In the genomic region with DNA sequence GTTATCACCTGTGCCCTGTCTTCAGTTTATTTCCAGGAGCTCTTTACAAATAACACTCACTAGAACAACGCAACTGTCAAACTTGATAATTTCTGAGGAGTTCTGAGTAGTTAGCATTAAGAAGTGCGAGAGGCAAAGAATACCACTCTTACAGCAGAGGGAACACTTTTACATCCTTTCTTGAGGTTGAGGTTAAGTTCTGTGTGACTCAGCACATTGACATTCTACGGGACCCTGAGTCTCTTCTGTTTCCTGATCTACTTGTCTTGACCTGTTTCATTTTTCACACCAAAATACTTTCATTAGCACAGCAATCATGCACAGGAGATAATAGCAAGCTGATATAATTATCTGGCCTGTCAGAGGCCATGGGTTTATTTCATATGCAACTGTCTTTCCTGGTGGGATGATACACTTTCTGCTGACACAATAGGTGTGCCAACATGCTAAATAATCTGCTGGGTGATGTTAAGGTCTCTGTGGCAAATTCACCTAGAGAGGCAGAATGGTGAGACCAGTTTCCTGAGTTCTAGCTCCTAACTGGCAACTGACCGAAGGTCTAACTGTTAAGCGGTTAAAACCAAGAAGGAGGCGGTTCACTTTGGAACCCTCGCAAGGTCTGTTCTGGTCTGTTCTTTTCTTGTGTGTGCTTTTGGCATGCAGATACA, we compare ENCODE assay signal across 13 mouse cellular contexts. TPM values are rescaled to one million over a fixed set of nuclear protein-coding genes. Genes with fewer than 3 reads are reported as not detected.
A peak's percentile ranks its signal among the peaks of the same experiment; 100 is the strongest.
DNase-seq lines count a peak whose midpoint lies in the region; ATAC-seq and TF ChIP-seq lines count a peak whose summit lies in the region.
"Had no signal": no experiment of that assay in that cellular context is flagged by ENCODE, and none has a peak within 500 bp of the region (broad histone marks: within the 10 kb centered on the region; RNA-seq: fewer than 3 reads in every experiment).

No protein-coding gene starts in this region.

- DNase-seq in layer of hippocampus, adult 2 months (ENCODE audit: low spot score in 2 of 2): no peak
- DNase-seq in layer of hippocampus, postnatal 36 days: no peak
- DNase-seq in CD4-positive, CD25-positive, alpha-beta regulatory T cell, adult 2 months (ENCODE audit: low read depth, low spot score): peak; percentile 21
- DNase-seq in Patski (ENCODE audit: low read depth, low spot score): peak; percentile 30
- peak; percentile 44 for DNase-seq in induced T-regulatory cell, adult 2 months (ENCODE audit: low read depth)
- DNase-seq in ovary, postnatal 14 days (ENCODE audit: low spot score): no peak
- no peak for DNase-seq in layer of hippocampus, postnatal 14 days (ENCODE audit: low spot score in 2 of 2)
- DNase-seq: cerebellum, adult 18-20 months; gastrocnemius, postnatal 10 days; heart, postnatal 36 days; right cerebral cortex, postnatal 25 days had no signal

- TF ChIP-seq CTCF in layer of hippocampus, adult 2 months (conservative IDR thresholded peaks at IDR 0.05): no peak
- no peak for TF ChIP-seq CTCF in Patski (IDR thresholded peaks at IDR 0.05)

- CTCF ChIA-PET in Patski (lab: Charles Lee): interaction anchor here (1.2 to 1.4 kb wide), 2 partner anchors 10 to 174 kb away, joined by 3 read pairs; no protein-coding TSS in a partner anchor

- peak overlapping the region; percentile 63 for H3K27ac ChIP-seq in layer of hippocampus, adult 2 months
- H3K27ac ChIP-seq: liver, embryonic 15.5 days had no signal

- H3K4me3 ChIP-seq in layer of hippocampus, adult 2 months: no peak overlapping the region
- H3K4me3 ChIP-seq: liver, embryonic 15.5 days had no signal

- in situ Hi-C loops in Patski (cut with MboI; ENCODE audit: low pct_unique_long_range_greater_than_20kb): no loop called here

- H3K27me3 ChIP-seq in Patski: no peaks in the 10 kb centered on the region
- H3K27me3 ChIP-seq: liver, embryonic 15.5 days had no signal

- peak; percentile 90 for ATAC-seq in Patski
- ATAC-seq: intestine, postnatal 0 days had no signal

- POLR2A ChIA-PET in Patski (lab: Charles Lee): no interaction called here

RNA-seq across cellular contexts. Expression of a gene that starts 53.9 kb away (rescaled TPM):
- total RNA-seq in layer of hippocampus, adult 2 months (2021): 1 to 10 TPM; 7.1 to 7.9 TPM
- 1 to 10 TPM; 7.5 to 8.6 TPM for total RNA-seq in layer of hippocampus, postnatal 36 days (2021)
- polyA plus RNA-seq in Patski (2021): 0.09 TPM
- 10 to 100 TPM in 1 of 2 experiments, 1 to 10 TPM in 1; 8.4 to 11.7 TPM for total RNA-seq in layer of hippocampus, postnatal 14 days (2021)

RNA-seq across cellular contexts. Expression of a gene that starts 59.2 kb away (rescaled TPM):
- 100 to 1,000 TPM; 113 to 115 TPM for total RNA-seq in layer of hippocampus, adult 2 months (2021)
- 100 to 1,000 TPM; 103 to 121 TPM for total RNA-seq in layer of hippocampus, postnatal 36 days (2021)
- polyA plus RNA-seq in Patski (2021): 40.5 TPM
- 100 to 1,000 TPM; 131 to 132 TPM for total RNA-seq in layer of hippocampus, postnatal 14 days (2021)

Comparison
In these comparisons a context has a peak if more than half of its experiments do, and no peak if none do; other contexts are left out.
1. DNase-seq: peak in CD4-positive, CD25-positive, alpha-beta regulatory T cell, adult 2 months (single experiment), Patski (single experiment) and induced T-regulatory cell, adult 2 months (single experiment); none in layer of hippocampus, adult 2 months (0 of 2), layer of hippocampus, postnatal 36 days (0 of 2), ovary, postnatal 14 days (single experiment) and layer of hippocampus, postnatal 14 days (0 of 2).